26 mouse cellular contexts compared by ENCODE assay signal in the genomic region with DNA sequence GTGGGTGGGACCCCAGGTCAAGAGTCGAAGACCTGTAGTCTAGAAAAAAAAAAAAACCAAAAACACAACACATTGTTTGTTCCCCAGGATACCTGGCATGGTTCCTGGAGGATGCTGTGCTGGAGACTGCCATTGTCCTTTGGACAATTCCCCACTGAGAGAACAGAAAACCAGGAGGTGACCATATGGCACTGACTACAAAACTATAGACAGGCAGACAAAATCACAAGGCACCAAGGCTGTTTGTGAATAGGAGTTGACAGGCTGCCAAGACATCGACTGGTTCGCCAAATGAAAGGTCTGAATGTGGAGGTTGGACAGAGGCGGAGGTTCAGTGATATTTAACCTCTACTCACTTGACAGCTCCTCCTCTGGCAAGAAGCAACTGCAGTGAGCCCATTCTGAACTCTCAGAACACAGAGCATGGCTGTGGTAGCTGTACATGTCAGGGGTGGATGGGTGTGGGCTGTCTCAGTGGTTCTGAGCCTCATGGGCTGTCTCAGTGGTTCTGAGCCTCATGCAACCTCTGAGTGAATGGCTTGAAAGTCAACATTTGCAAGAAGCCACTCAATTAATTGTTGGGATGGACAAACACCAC.
DNase-seq lines count a peak whose midpoint lies in the region; ATAC-seq and TF ChIP-seq lines count a peak whose summit lies in the region.
"Had no signal": no experiment of that assay in that cellular context is flagged by ENCODE, and none has a peak within 500 bp of the region (broad histone marks: within the 10 kb centered on the region; RNA-seq: fewer than 3 reads in every experiment).

No protein-coding gene starts in this region.

- H3K27ac ChIP-seq in hindbrain, postnatal 0 days, result no peak overlapping the region
- no peak overlapping the region for H3K27ac ChIP-seq in hindbrain, embryonic 13.5 days
- H3K27ac ChIP-seq: forebrain, embryonic 12.5 days; kidney, postnatal 0 days; limb, embryonic 12.5 days; liver, embryonic 15.5 days; lung, embryonic 15.5 days had no signal

- no peaks in the 10 kb centered on the region for H3K36me3 ChIP-seq in hindbrain, postnatal 0 days (ENCODE audit: insufficient read depth, low read length)
- H3K36me3 ChIP-seq in hindbrain, embryonic 13.5 days, result no peaks in the 10 kb centered on the region
- H3K36me3 ChIP-seq: forebrain, embryonic 12.5 days; heart, embryonic 12.5 days; limb, embryonic 12.5 days; liver, embryonic 15.5 days; lung, embryonic 15.5 days had no signal

- no peak for ATAC-seq in hindbrain, postnatal 0 days
- no peak for ATAC-seq in hindbrain, embryonic 13.5 days (ENCODE audit: low FRiP score)
- ATAC-seq: CD4-positive, CD25-positive, alpha-beta regulatory T cell, adult 4 months; intestine, embryonic 16.5 days had no signal

- no peaks in the 10 kb centered on the region for H3K4me1 ChIP-seq in hindbrain, postnatal 0 days (ENCODE audit: insufficient read depth, low read length)
- H3K4me1 ChIP-seq in hindbrain, embryonic 13.5 days (replicated peaks), result no peaks in the 10 kb centered on the region
- H3K4me1 ChIP-seq: forebrain, embryonic 12.5 days; heart, embryonic 12.5 days; limb, embryonic 12.5 days; liver, embryonic 15.5 days; lung, embryonic 15.5 days had no signal

- no peak overlapping the region for H3K9ac ChIP-seq in hindbrain, postnatal 0 days (replicated peaks; ENCODE audit: low read length)
- no peak overlapping the region for H3K9ac ChIP-seq in hindbrain, embryonic 13.5 days
- H3K9ac ChIP-seq: forebrain, embryonic 12.5 days; heart, embryonic 12.5 days; limb, embryonic 12.5 days; liver, embryonic 15.5 days; lung, embryonic 15.5 days had no signal

- H3K4me2 ChIP-seq in hindbrain, postnatal 0 days (ENCODE audit: low read depth, low read length), result no peak overlapping the region
- no peak overlapping the region for H3K4me2 ChIP-seq in hindbrain, embryonic 13.5 days
- H3K4me2 ChIP-seq: forebrain, embryonic 12.5 days; heart, embryonic 12.5 days; limb, embryonic 12.5 days; liver, embryonic 15.5 days; lung, embryonic 15.5 days; midbrain, embryonic 11.5 days had no signal

- peak; percentile 8 for DNase-seq in hindbrain, postnatal 0 days (ENCODE audit: low spot score)
- DNase-seq in brain, embryonic 14.5 days (ENCODE audit: low read depth), result peak; percentile 32
- DNase-seq in cerebellum, adult 18-20 months, result peak; percentile 47 to 67
- DNase-seq in cerebellum, postnatal 10 days, result peak; percentile 46 to 62
- no peak for DNase-seq in adipocyte (ENCODE audit: low spot score)
- DNase-seq in retina, embryonic 14.5 days (ENCODE audit: low spot score), result no peak
- DNase-seq in yolk sac, embryonic 10.5 days (ENCODE audit: low spot score), result no peak
- DNase-seq: adrenal gland, postnatal 36 days; gastrocnemius, postnatal 25 days; heart, adult 18-20 months; kidney, adult 8-10 months; layer of hippocampus, adult 9-11 months; retina, postnatal 1 day; right cerebral cortex, postnatal 14 days; thymus, postnatal 4 days had no signal

- H3K9me3 ChIP-seq in hindbrain, postnatal 0 days (ENCODE audit: low read length), result peaks cover 4% of the 10 kb centered on the region; the same call in 1 of the 2 replicates
- peaks cover 4% of the 10 kb centered on the region for H3K9me3 ChIP-seq in hindbrain, embryonic 13.5 days
- H3K9me3 ChIP-seq: forebrain, embryonic 12.5 days; limb, embryonic 12.5 days; liver, embryonic 15.5 days; lung, embryonic 15.5 days had no signal

- no peak for TF ChIP-seq CTCF in hindbrain, postnatal 0 days (IDR thresholded peaks at IDR 0.05; ENCODE audit: low read depth)
- no peak for TF ChIP-seq CTCF in brain, embryonic 14.5 days (IDR thresholded peaks at IDR 0.05; ENCODE audit: borderline replicate concordance, extremely low read depth, insufficient read depth, insufficient read length)

- H3K27me3 ChIP-seq in hindbrain, postnatal 0 days (ENCODE audit: insufficient read depth, low read length), result no peaks in the 10 kb centered on the region
- no peaks in the 10 kb centered on the region for H3K27me3 ChIP-seq in hindbrain, embryonic 13.5 days
- H3K27me3 ChIP-seq: forebrain, embryonic 12.5 days; heart, embryonic 12.5 days; limb, embryonic 12.5 days; liver, embryonic 15.5 days; lung, embryonic 15.5 days had no signal

- H3K4me3 ChIP-seq in hindbrain, postnatal 0 days (ENCODE audit: low read length), result no peak overlapping the region
- no peak overlapping the region for H3K4me3 ChIP-seq in hindbrain, embryonic 13.5 days
- H3K4me3 ChIP-seq: erythroblast, embryonic 14.5 days; forebrain, embryonic 12.5 days; heart, embryonic 12.5 days; limb, embryonic 12.5 days; liver, embryonic 15.5 days; lung, embryonic 15.5 days had no signal

- 52% methylated on average over 4 of the region's 4 CpGs for WGBS in hindbrain, postnatal 0 days
- 78% methylated on average over 4 of the region's 4 CpGs for WGBS in hindbrain, embryonic 13.5 days

- no peak for TF ChIP-seq POLR2A in brain, embryonic 14.5 days (IDR thresholded peaks at IDR 0.05; ENCODE audit: borderline replicate concordance, extremely low read depth, insufficient read depth, insufficient read length, poor library complexity, severe bottlenecking)

Comparison
In these comparisons a context has a peak if more than half of its experiments do, and no peak if none do; other contexts are left out.
1. DNase-seq: peak in hindbrain, postnatal 0 days (single experiment), brain, embryonic 14.5 days (single experiment), cerebellum, adult 18-20 months (2 of 2) and cerebellum, postnatal 10 days (2 of 2); none in adipocyte (single experiment), retina, embryonic 14.5 days (single experiment) and yolk sac, embryonic 10.5 days (single experiment).